Mouse (Mus musculus): ENCODE results near the gene Ell.

DNA sequence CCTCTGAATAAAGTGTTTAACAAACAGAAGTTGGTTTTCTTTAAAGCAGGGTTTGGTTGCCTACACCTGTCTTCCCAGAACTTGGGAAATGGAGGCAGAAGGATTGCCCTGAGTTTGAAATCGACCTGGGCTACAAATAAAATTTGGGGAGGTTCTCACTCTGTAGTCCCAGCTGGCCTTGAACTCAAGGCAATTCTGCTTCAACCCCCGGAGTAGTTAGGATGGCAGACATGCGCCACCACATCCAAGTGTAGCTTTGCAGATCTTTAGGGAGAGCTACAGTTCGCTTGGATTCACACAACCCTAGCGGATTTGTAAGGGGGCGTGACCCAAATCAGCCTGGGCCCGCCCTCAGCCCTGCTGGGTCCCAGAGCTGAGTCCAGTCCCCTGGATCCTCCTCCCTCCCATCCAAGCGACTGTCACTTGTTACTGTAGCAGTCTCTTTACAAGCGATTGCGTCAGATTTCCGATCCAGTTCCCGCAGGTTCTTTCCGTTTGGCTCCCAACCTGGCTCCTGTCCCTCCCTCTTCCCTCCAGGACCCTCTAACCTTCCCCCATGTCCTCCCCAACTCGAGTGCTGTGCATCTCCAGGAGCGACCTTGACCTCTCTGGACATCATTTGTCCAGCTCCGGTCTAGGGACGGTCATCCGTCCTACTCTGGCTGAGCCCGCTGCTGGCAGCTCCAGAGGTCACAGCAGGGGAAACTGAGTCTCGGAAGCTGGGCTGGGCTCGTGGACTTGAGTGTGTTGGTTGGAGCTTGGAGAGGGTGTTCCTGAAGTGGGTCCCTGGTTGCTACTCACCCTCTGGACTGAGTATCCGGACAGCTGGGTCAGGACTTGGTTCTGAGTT, 91.5 kb downstream of the Ell start:
- TF ChIP-seq POLR2A (IDR thresholded peaks at IDR 0.05; ENCODE audit: insufficient read length, low read depth) = peak; percentile 15
- TF ChIP-seq POLR2AphosphoS2 (IDR thresholded peaks at IDR 0.05; ENCODE audit: insufficient read length, low read depth) = no peak
- TF ChIP-seq MYOG (IDR thresholded peaks at IDR 0.05; ENCODE audit: control insufficient read depth in 1 of 3, insufficient read depth in 1 of 3, insufficient read length in 2 of 3, low read depth in 2 of 3) = no peak
- no peak for TF ChIP-seq E2F4 (IDR thresholded peaks at IDR 0.05; ENCODE audit: insufficient read depth)
- no peak for TF ChIP-seq TCF3 (IDR thresholded peaks at IDR 0.05; ENCODE audit: insufficient read length, low read depth)
- TF ChIP-seq TCF12 (IDR thresholded peaks at IDR 0.05; ENCODE audit: insufficient read depth, poor library complexity, severe bottlenecking) = no peak
- peak; percentile 82; the same call in 1 of the 2 replicates for TF ChIP-seq CEBPB (IDR thresholded peaks at IDR 0.05; ENCODE audit: insufficient read depth, poor library complexity, severe bottlenecking)
- TF ChIP-seq MAX (IDR thresholded peaks at IDR 0.05; ENCODE audit: low read depth) = no peak
- TF ChIP-seq REST (IDR thresholded peaks at IDR 0.05; ENCODE audit: insufficient read depth, insufficient read length) = no peak
- TF ChIP-seq MYOD1 (IDR thresholded peaks at IDR 0.05; ENCODE audit: control insufficient read depth in 1 of 3, insufficient read length in 2 of 3, low read depth in 2 of 3) = no peak
- TF ChIP-seq USF1 (IDR thresholded peaks at IDR 0.05; ENCODE audit: low read depth) = no peak
